Mouse (Mus musculus) bone marrow, adult 2 months (tissue): ENCODE measurements around the gene Usp31. TPM values are rescaled to one million over a fixed set of nuclear protein-coding genes. Genes with fewer than 3 reads are reported as not detected.

Source experiments
- H3K27ac ChIP-seq: fragments of 200-500 bp; 2 replicates; pipeline ENCODE4 v1.5.1; 2012; ENCODE audit warnings: low read depth, mild to moderate bottlenecking, control low read depth, inconsistent platforms, low read length; ENCODE audit not compliant: control insufficient read depth, poor library complexity, insufficient read depth
- H3K4me1 ChIP-seq: fragments of 200-500 bp; 2 replicates; pipeline ENCODE4 v1.6.1; 2011; ENCODE audit warnings: low read length; ENCODE audit not compliant: control insufficient read depth, insufficient read depth
- H3K4me3 ChIP-seq: fragments of 200-500 bp; replicated peaks from 2 replicates; pipeline ENCODE3; 2011; ENCODE audit warnings: mild to moderate bottlenecking, low read depth, low read length, control low read depth; ENCODE audit not compliant: control insufficient read depth
- CTCF ChIP-seq: fragments of 200-500 bp; IDR thresholded peaks from 2 replicates; pipeline ENCODE4 v1.5.1; 2011; ENCODE audit warnings: low read length, control low read depth; ENCODE audit not compliant: control insufficient read depth, insufficient read depth
- POLR2A ChIP-seq: fragments of 200-500 bp; IDR thresholded peaks from 2 replicates; pipeline ENCODE4 v1.6.1; 2011; ENCODE audit warnings: low read depth, mild to moderate bottlenecking, control low read depth, low read length, borderline replicate concordance; ENCODE audit not compliant: control insufficient read depth
- WGBS: fragments of 180-500 bp; shearing (Covaris S2); methylation state at CpG from one replicate; pipeline ENCODE4 v1.1.7; 2018; 5-methylcytosine and 5-hydroxymethylcytosine counted together
- polyA plus RNA-seq: library from polyadenylated mRNA; stranded (reverse); fragments of >200 nt; gene quantifications from 2 replicates; pipeline ENCODE4 v1.2.4, GENCODE M21; 2011; ENCODE audit warnings: low replicate concordance; ENCODE audit not compliant: missing spikeins, insufficient read depth, insufficient read length

Usp31 gene
- 1.7 and 4.1 TPM in 2 replicates for polyA plus RNA-seq

GRCm38 (mm10) chr7:121707073-121707667 lies at the start of gene Usp31:
Gene Usp31 (minus strand): TSS chr7:121707253.
- TF ChIP-seq POLR2A (peak; percentile 39; the same call in 1 of the 2 replicates), CTCF (no peak)
- H3K27ac ChIP-seq: peak within 1 kb of the TSS; percentile 40; the same call in 1 of the 2 replicates
- no peaks in the 10 kb centered on the region; the same call in 1 of the 2 replicates for H3K4me1 ChIP-seq
- peak within 1 kb of the TSS; percentile 77 for H3K4me3 ChIP-seq
- under 1% methylated on average over 78 of the region's 82 CpGs for WGBS

GRCm38 (mm10) chr7:121754748-121755147 lies 47.7 kb upstream of the Usp31 start:
- no peak overlapping the region for H3K27ac ChIP-seq
- TF ChIP-seq CTCF: no peak
- TF ChIP-seq POLR2A: no peak
- H3K4me3 ChIP-seq: no peak overlapping the region
- 23% methylated on average over 8 of the region's 8 CpGs for whole genome bisulfite sequencing
- no peaks in the 10 kb centered on the region for H3K4me1 ChIP-seq

- WGBS: 68% methylated on average over 5 of the region's 5 CpGs
- Histone ChIP-seq H3K27ac (no peak overlapping the region), H3K4me1 (no peaks in the 10 kb centered on the region), H3K4me3 (no peak overlapping the region)
- TF ChIP-seq POLR2A (no peak), CTCF (no peak)
Measured at GRCm38 (mm10) chr7:121750244-121750643, 43.2 kb upstream of the Usp31 start.

- TF ChIP-seq POLR2A: no peak
- TF ChIP-seq CTCF: no peak
- Histone ChIP-seq H3K27ac (no peak overlapping the region; the same call in 1 of the 2 replicates), H3K4me1 (no peaks in the 10 kb centered on the region), H3K4me3 (no peak overlapping the region)
- WGBS: 65% methylated on average over 29 of the region's 29 CpGs
Measured at GRCm38 (mm10) chr7:121737511-121738415, 30.7 kb upstream of the Usp31 start.

- no peak within 1 kb of the TSS for H3K4me3 ChIP-seq
- 3% methylated on average over 38 of the region's 38 CpGs for WGBS
- no peak within 1 kb of the TSS for H3K27ac ChIP-seq
- H3K4me1 ChIP-seq: no peaks in the 10 kb centered on the region
- peak; percentile 65 for TF ChIP-seq CTCF
- TF ChIP-seq POLR2A: no peak
Measured at GRCm38 (mm10) chr7:121734171-121734831, 27.2 kb upstream of the Usp31 start, which contains the start of gene Scnn1g. Gene Scnn1g (plus strand): TSS chr7:121734479.

GRCm38 (mm10) chr7:121730225-121730624 lies 23.2 kb upstream of the Usp31 start:
- 15% methylated on average over 5 of the region's 5 CpGs for WGBS
- Histone ChIP-seq H3K27ac (no peak overlapping the region), H3K4me3 (no peak overlapping the region), H3K4me1 (no peaks in the 10 kb centered on the region)
- TF ChIP-seq POLR2A: no peak
- TF ChIP-seq CTCF: no peak

GRCm38 (mm10) chr7:121717031-121717430 lies 10.0 kb upstream of the Usp31 start:
- H3K27ac ChIP-seq: no peak overlapping the region
- 70% methylated on average over 7 of the region's 7 CpGs for WGBS
- TF ChIP-seq CTCF: no peak
- no peak for TF ChIP-seq POLR2A
- no peaks in the 10 kb centered on the region for H3K4me1 ChIP-seq
- H3K4me3 ChIP-seq: no peak overlapping the region

GRCm38 (mm10) chr7:121711171-121711570 lies 4.1 kb upstream of the Usp31 start:
- H3K4me1 ChIP-seq: no peaks in the 10 kb centered on the region; the same call in 1 of the 2 replicates
- no peak for TF ChIP-seq POLR2A
- TF ChIP-seq CTCF: no peak
- WGBS: 46% methylated on average over 2 of the region's 2 CpGs
- H3K4me3 ChIP-seq: no peak overlapping the region
- H3K27ac ChIP-seq: no peak overlapping the region
